Mouse (Mus musculus): ENCODE results near the gene Exoc3l2.

GRCm38 (mm10) chr7:19523017-19523756 is 60.1 kb downstream of the Exoc3l2 start:
- TF ChIP-seq CTCF (IDR thresholded peaks at IDR 0.05; ENCODE audit: low read depth) (no peak), EP300 (IDR thresholded peaks at IDR 0.05; ENCODE audit: low read depth) (no peak)
